Mouse (Mus musculus) lung, adult 2 months (tissue): ENCODE data around the gene Zdhhc14.

Source experiments
- CTCF ChIP-seq: fragments of 200-500 bp; IDR thresholded peaks from 2 replicates; pipeline ENCODE4 v1.5.1; 2011; ENCODE audit warnings: mild to moderate bottlenecking, low read length, control low read depth; ENCODE audit not compliant: insufficient read depth
- POLR2A ChIP-seq: fragments of 200-500 bp; IDR thresholded peaks from 2 replicates; pipeline ENCODE4 v1.6.1; 2011; ENCODE audit warnings: low read depth, mild to moderate bottlenecking, control low read depth, low read length, borderline replicate concordance; ENCODE audit errors: extremely low read depth

- TF ChIP-seq POLR2A (no peak), CTCF (no peak)
Observed at GRCm38 (mm10) chr17:5675951-5676350, 183.6 kb downstream of the Zdhhc14 start.
